Mouse (Mus musculus): ENCODE measurements around the gene Tubg1. TPM values are rescaled to one million over a fixed set of nuclear protein-coding genes. Genes with fewer than 3 reads are reported as not detected.

The Tubg1 gene
- 10.7 and 14.4 TPM in 2 replicates for polyA plus RNA-seq (2012; rRNA removed)

GRCm38 (mm10) chr11:101119761-101120544, at the start of gene Tubg1, which contains the start of gene Retreg3:
Gene Tubg1, plus strand, starts transcription at chr11:101119938.
Gene Retreg3, minus strand, starts transcription at chr11:101119893.
- WGBS: under 1% methylated on average over 61 of the region's 61 CpGs
- peaks cover 7% of the 10 kb centered on the region for H3K4me1 ChIP-seq (ENCODE audit: control insufficient read depth, insufficient read depth, low read length)
- TF ChIP-seq CTCF (IDR thresholded peaks at IDR 0.05; ENCODE audit: insufficient read depth, low read length) (no peak), POLR2A (IDR thresholded peaks at IDR 0.05; ENCODE audit: borderline replicate concordance, extremely low read depth, low read depth, low read length) (peak; percentile 87)
- DNase-seq: peak; percentile 97
- H3K4me3 ChIP-seq (replicated peaks; ENCODE audit: extremely low read depth, low read depth, low read length): peak within 1 kb of the TSS; percentile 77

- TF ChIP-seq POLR2A (IDR thresholded peaks at IDR 0.05; ENCODE audit: borderline replicate concordance, extremely low read depth, low read depth, low read length) (no peak), CTCF (IDR thresholded peaks at IDR 0.05; ENCODE audit: insufficient read depth, low read length) (no peak)
- WGBS: under 1% methylated on average over 27 of the region's 36 CpGs
- DNase-seq: no peak
- peaks cover 10% of the 10 kb centered on the region for H3K4me1 ChIP-seq (ENCODE audit: control insufficient read depth, insufficient read depth, low read length)
- peak overlapping the region; percentile 75 for H3K4me3 ChIP-seq (replicated peaks; ENCODE audit: extremely low read depth, low read depth, low read length)
Measured at GRCm38 (mm10) chr11:101070189-101070527, 49.6 kb upstream of the Tubg1 start.

- WGBS: 77% methylated on average over 6 of the region's 6 CpGs
- no peak overlapping the region for H3K4me3 ChIP-seq (replicated peaks; ENCODE audit: extremely low read depth, low read depth, low read length)
- TF ChIP-seq CTCF (IDR thresholded peaks at IDR 0.05; ENCODE audit: insufficient read depth, low read length) (no peak), POLR2A (IDR thresholded peaks at IDR 0.05; ENCODE audit: borderline replicate concordance, extremely low read depth, low read depth, low read length) (no peak)
- DNase-seq: no peak
- peaks cover 10% of the 10 kb centered on the region for H3K4me1 ChIP-seq (ENCODE audit: control insufficient read depth, insufficient read depth, low read length)
Measured at GRCm38 (mm10) chr11:101070987-101071386, 48.8 kb upstream of the Tubg1 start.

GRCm38 (mm10) chr11:101071810-101072428, 47.8 kb upstream of the Tubg1 start:
- H3K4me1 ChIP-seq (ENCODE audit: control insufficient read depth, insufficient read depth, low read length): peaks cover 8% of the 10 kb centered on the region
- TF ChIP-seq POLR2A (IDR thresholded peaks at IDR 0.05; ENCODE audit: borderline replicate concordance, extremely low read depth, low read depth, low read length) (no peak), CTCF (IDR thresholded peaks at IDR 0.05; ENCODE audit: insufficient read depth, low read length) (no peak)
- no peak overlapping the region for H3K4me3 ChIP-seq (replicated peaks; ENCODE audit: extremely low read depth, low read depth, low read length)
- no peak for DNase-seq
- 80% methylated on average over 14 of the region's 14 CpGs for WGBS

- peaks cover 2% of the 10 kb centered on the region for H3K4me1 ChIP-seq (ENCODE audit: control insufficient read depth, insufficient read depth, low read length)
- no peak within 1 kb of the TSS for H3K4me3 ChIP-seq (replicated peaks; ENCODE audit: extremely low read depth, low read depth, low read length)
- 74% methylated on average over 9 of the region's 9 CpGs for WGBS
- DNase-seq: no peak
- TF ChIP-seq CTCF (IDR thresholded peaks at IDR 0.05; ENCODE audit: insufficient read depth, low read length) (no peak), POLR2A (IDR thresholded peaks at IDR 0.05; ENCODE audit: borderline replicate concordance, extremely low read depth, low read depth, low read length) (no peak)
Measured at GRCm38 (mm10) chr11:101078121-101078520, 41.6 kb upstream of the Tubg1 start, which contains the start of gene Hsd17b1. Gene Hsd17b1, plus strand, starts transcription at chr11:101078411.

GRCm38 (mm10) chr11:101079746-101080145, 40.0 kb upstream of the Tubg1 start:
- no peak for TF ChIP-seq CTCF (IDR thresholded peaks at IDR 0.05; ENCODE audit: insufficient read depth, low read length)
- no peak for TF ChIP-seq POLR2A (IDR thresholded peaks at IDR 0.05; ENCODE audit: borderline replicate concordance, extremely low read depth, low read depth, low read length)
- WGBS: 17% methylated on average over 27 of the region's 27 CpGs
- no peak for DNase-seq
- no peak overlapping the region for H3K4me3 ChIP-seq (replicated peaks; ENCODE audit: extremely low read depth, low read depth, low read length)
- peaks cover 3% of the 10 kb centered on the region for H3K4me1 ChIP-seq (ENCODE audit: control insufficient read depth, insufficient read depth, low read length)

GRCm38 (mm10) chr11:101080421-101080820, 39.3 kb upstream of the Tubg1 start:
- no peak overlapping the region for H3K4me3 ChIP-seq (replicated peaks; ENCODE audit: extremely low read depth, low read depth, low read length)
- no peak for DNase-seq
- WGBS: 76% methylated on average over 5 of the region's 5 CpGs
- TF ChIP-seq CTCF (IDR thresholded peaks at IDR 0.05; ENCODE audit: insufficient read depth, low read length): no peak
- TF ChIP-seq POLR2A (IDR thresholded peaks at IDR 0.05; ENCODE audit: borderline replicate concordance, extremely low read depth, low read depth, low read length): no peak
- peaks cover 3% of the 10 kb centered on the region for H3K4me1 ChIP-seq (ENCODE audit: control insufficient read depth, insufficient read depth, low read length)

GRCm38 (mm10) chr11:101081659-101082058, 38.1 kb upstream of the Tubg1 start:
- WGBS: 8% methylated on average over 10 of the region's 10 CpGs
- H3K4me1 ChIP-seq (ENCODE audit: control insufficient read depth, insufficient read depth, low read length): peaks cover 7% of the 10 kb centered on the region
- TF ChIP-seq CTCF (IDR thresholded peaks at IDR 0.05; ENCODE audit: insufficient read depth, low read length): no peak
- TF ChIP-seq POLR2A (IDR thresholded peaks at IDR 0.05; ENCODE audit: borderline replicate concordance, extremely low read depth, low read depth, low read length): no peak
- DNase-seq: no peak
- H3K4me3 ChIP-seq (replicated peaks; ENCODE audit: extremely low read depth, low read depth, low read length): peak overlapping the region; percentile 37

- DNase-seq: peak; percentile 82
- H3K4me1 ChIP-seq (ENCODE audit: control insufficient read depth, insufficient read depth, low read length): peaks cover 8% of the 10 kb centered on the region
- H3K4me3 ChIP-seq (replicated peaks; ENCODE audit: extremely low read depth, low read depth, low read length): peak within 1 kb of the TSS; percentile 87
- TF ChIP-seq POLR2A (IDR thresholded peaks at IDR 0.05; ENCODE audit: borderline replicate concordance, extremely low read depth, low read depth, low read length): peak; percentile 66; the same call in 1 of the 2 replicates
- TF ChIP-seq CTCF (IDR thresholded peaks at IDR 0.05; ENCODE audit: insufficient read depth, low read length): peak; percentile 27; the same call in 1 of the 2 replicates
- WGBS: under 1% methylated on average over 51 of the region's 51 CpGs
Measured at GRCm38 (mm10) chr11:101082208-101083082, 37.3 kb upstream of the Tubg1 start, which contains the start of gene Coasy. Gene Coasy, plus strand, starts transcription at chr11:101082565.
